Mouse (Mus musculus): ENCODE data around the gene Trmt1l. TPM values are rescaled to one million over a fixed set of nuclear protein-coding genes. Genes with fewer than 3 reads are reported as not detected.
"Not testable (repeated sequence)": the region's sequence is repeated elsewhere in the genome, so short reads cannot be mapped to it uniquely, and the experiment has no call there.

Trmt1l gene
- polyA plus RNA-seq, 1 experiment from 2014 or later: 12.6 TPM

DNA sequence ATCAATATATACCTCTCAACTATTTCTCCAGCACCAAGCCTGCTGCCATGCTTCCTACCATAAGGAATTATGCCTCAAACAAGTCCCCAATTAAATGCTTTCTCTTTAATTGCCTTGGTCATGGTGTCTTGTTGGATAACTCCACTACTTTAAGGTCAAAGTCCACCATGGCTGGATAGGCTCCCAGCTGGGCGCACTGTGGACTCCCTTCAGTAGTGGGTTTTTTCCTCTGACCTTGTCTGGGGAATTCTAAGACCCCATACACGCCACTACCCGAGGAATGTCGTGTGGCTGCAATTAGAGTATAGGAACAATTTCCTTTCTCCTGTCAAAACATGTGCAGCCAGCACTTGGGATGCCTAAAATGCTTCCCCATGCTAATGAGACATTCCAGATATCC lies 36.6 kb downstream of the Trmt1l start:
- Histone ChIP-seq H3K9ac (replicated peaks) (no peak overlapping the region), H3K4me2 (ENCODE audit: low read depth, low read length) (no peak overlapping the region), H3K9me3 (ENCODE audit: low read length) (no peaks in the 10 kb centered on the region), H3K4me3 (ENCODE audit: low read depth, low read length) (no peak overlapping the region), H3K4me1 (ENCODE audit: insufficient read depth) (no peaks in the 10 kb centered on the region), H3K27ac (ENCODE audit: low read depth) (no peak overlapping the region), H3K27me3 (ENCODE audit: insufficient read depth, low read length) (no peaks in the 10 kb centered on the region), H3K36me3 (replicated peaks; ENCODE audit: insufficient read depth, low read length) (peaks cover 9% of the 10 kb centered on the region)
- DNase-seq: no peak
- TF ChIP-seq CTCF (IDR thresholded peaks at IDR 0.05; ENCODE audit: low read depth) (no peak), EP300 (IDR thresholded peaks at IDR 0.05; ENCODE audit: low read depth) (no peak)
- 57% methylated on average over 4 of the region's 4 CpGs for WGBS (ENCODE audit: insufficient replicate concordance)
- ATAC-seq: no peak

DNA sequence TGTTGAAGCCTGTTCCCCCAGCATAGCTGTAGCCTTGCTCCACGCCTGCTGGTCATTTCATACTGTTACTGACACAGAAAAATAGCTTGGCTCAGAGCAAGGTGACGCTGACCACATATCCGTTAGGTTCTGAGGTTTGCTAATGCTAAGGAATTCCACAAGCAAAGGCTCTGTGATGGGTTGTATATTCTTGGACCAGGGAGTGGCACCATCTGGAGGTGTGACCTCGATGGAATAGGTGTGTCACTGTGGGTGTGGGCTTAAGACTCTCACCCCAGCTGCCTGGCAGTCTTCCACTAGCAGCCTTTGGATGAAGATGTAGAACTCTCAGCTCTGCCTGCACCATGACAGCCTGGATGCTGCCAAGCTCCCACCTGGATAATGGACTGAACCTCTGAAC lies 38.2 kb downstream of the Trmt1l start:
- H3K4me3 ChIP-seq (ENCODE audit: low read depth, low read length): no peak overlapping the region
- H3K9ac ChIP-seq (replicated peaks): no peak overlapping the region
- H3K9me3 ChIP-seq (ENCODE audit: low read length): no peaks in the 10 kb centered on the region
- H3K4me1 ChIP-seq (ENCODE audit: insufficient read depth): no peaks in the 10 kb centered on the region
- no peaks in the 10 kb centered on the region for H3K27me3 ChIP-seq (ENCODE audit: insufficient read depth, low read length)
- no peak overlapping the region for H3K27ac ChIP-seq (ENCODE audit: low read depth)
- H3K36me3 ChIP-seq (replicated peaks; ENCODE audit: insufficient read depth, low read length): peaks cover 9% of the 10 kb centered on the region
- DNase-seq: no peak
- ATAC-seq: no peak
- TF ChIP-seq EP300 (IDR thresholded peaks at IDR 0.05; ENCODE audit: low read depth) (no peak), CTCF (IDR thresholded peaks at IDR 0.05; ENCODE audit: low read depth) (no peak)
- H3K4me2 ChIP-seq (ENCODE audit: low read depth, low read length): no peak overlapping the region
- WGBS (ENCODE audit: insufficient replicate concordance): 86% methylated on average over 4 of the region's 4 CpGs

DNA sequence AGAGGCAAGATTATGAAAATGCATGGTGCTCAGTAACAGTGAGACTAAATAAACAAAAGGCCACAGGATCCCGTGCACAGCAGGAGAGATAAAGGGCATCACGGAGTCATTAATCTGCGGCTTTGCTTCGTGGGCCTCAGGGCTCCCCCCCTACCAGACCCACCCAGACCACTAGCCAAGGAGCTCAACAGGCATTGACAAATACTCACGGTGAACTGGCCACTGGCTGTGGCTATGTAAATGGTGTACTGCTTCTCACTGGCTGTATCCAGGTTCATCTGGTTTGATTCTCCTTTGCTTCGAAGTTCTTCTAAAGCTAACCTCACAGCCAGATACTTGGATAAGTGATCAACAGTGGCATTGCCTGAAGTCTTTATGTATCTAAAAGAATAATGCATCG lies 43.1 kb downstream of the Trmt1l start:
- Histone ChIP-seq H3K9me3 (ENCODE audit: low read length) (no peaks in the 10 kb centered on the region), H3K4me3 (ENCODE audit: low read depth, low read length) (no peak overlapping the region), H3K36me3 (replicated peaks; ENCODE audit: insufficient read depth, low read length) (peaks cover 46% of the 10 kb centered on the region), H3K27me3 (ENCODE audit: insufficient read depth, low read length) (no peaks in the 10 kb centered on the region), H3K4me1 (ENCODE audit: insufficient read depth) (no peaks in the 10 kb centered on the region), H3K9ac (replicated peaks) (no peak overlapping the region), H3K27ac (ENCODE audit: low read depth) (no peak overlapping the region), H3K4me2 (ENCODE audit: low read depth, low read length) (no peak overlapping the region)
- DNase-seq (no peak), ATAC-seq (no peak)
- TF ChIP-seq CTCF (IDR thresholded peaks at IDR 0.05; ENCODE audit: low read depth) (no peak), EP300 (IDR thresholded peaks at IDR 0.05; ENCODE audit: low read depth) (no peak)
- 77% methylated on average over 7 of the region's 7 CpGs for WGBS (ENCODE audit: insufficient replicate concordance)

DNA sequence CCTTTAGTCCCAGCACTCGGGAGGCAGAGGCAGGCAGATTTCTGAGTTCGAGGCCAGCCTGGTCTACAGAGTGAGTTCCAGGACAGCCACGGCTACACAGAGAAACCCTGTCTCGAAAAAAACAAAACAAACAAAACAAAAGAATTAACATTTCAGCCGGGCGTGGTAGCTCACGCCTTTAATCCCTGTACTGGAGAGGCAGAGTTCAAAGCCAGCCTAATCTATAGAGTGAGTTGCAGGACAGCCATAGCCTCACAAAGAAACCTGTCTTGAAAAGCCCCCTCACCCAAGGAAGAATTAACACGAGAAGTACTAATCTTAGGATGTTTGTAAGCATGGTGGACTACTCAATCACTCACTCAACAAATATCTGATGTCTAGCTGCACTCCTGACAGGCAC lies 44.0 kb downstream of the Trmt1l start:
- H3K9me3 ChIP-seq (ENCODE audit: low read length); DNase-seq; ATAC-seq: not testable (repeated sequence)

DNA sequence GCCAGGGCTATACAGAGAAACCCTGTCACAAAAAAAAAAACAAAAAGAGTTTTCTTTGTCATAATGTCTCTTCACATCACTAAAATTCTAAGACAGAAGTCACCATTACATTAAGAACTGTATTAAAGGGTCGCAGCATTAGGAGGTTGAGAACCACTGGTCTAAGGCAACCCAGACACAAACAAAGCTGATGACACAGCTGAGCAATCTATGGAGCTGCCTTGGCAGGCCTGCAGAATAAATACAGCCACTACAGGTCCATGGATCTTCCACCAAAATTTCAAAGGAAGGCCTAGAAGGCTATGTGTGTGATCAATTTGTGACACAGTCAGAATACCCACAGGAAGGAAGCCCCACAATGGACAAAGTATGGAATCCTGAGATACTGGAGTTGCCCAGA lies 54.2 kb downstream of the Trmt1l start:
- no peak overlapping the region for H3K4me3 ChIP-seq (ENCODE audit: low read depth, low read length)
- no peak overlapping the region for H3K9ac ChIP-seq (replicated peaks)
- ATAC-seq (peak; percentile 54; the same call in 1 of the 2 replicates), DNase-seq (no peak)
- peaks cover 8% of the 10 kb centered on the region; the same call in 1 of the 2 replicates for H3K36me3 ChIP-seq (replicated peaks; ENCODE audit: insufficient read depth, low read length)
- peaks cover 5% of the 10 kb centered on the region; the same call in 1 of the 2 replicates for H3K4me1 ChIP-seq (ENCODE audit: insufficient read depth)
- H3K9me3 ChIP-seq (ENCODE audit: low read length): no peaks in the 10 kb centered on the region
- 89% methylated on average over 1 of the region's 1 CpGs for WGBS (ENCODE audit: insufficient replicate concordance)
- TF ChIP-seq EP300 (IDR thresholded peaks at IDR 0.05; ENCODE audit: low read depth) (no peak), CTCF (IDR thresholded peaks at IDR 0.05; ENCODE audit: low read depth) (no peak)
- no peaks in the 10 kb centered on the region for H3K27me3 ChIP-seq (ENCODE audit: insufficient read depth, low read length)
- H3K4me2 ChIP-seq (ENCODE audit: low read depth, low read length): no peak overlapping the region
- H3K27ac ChIP-seq (ENCODE audit: low read depth): 0 out of 2 replicates have a peak overlapping the region, but pooled peaks have one; percentile 37

More for the DNA sequence above, 44.0 kb downstream of the Trmt1l start:
- H3K27me3 ChIP-seq (ENCODE audit: insufficient read depth, low read length); H3K4me2 ChIP-seq (ENCODE audit: low read depth, low read length); H3K4me1 ChIP-seq (ENCODE audit: insufficient read depth); H3K27ac ChIP-seq (ENCODE audit: low read depth); H3K4me3 ChIP-seq (ENCODE audit: low read depth, low read length); H3K9ac ChIP-seq (replicated peaks): not testable (repeated sequence)
- peaks cover 53% of the 10 kb centered on the region for H3K36me3 ChIP-seq (replicated peaks; ENCODE audit: insufficient read depth, low read length)
- WGBS (ENCODE audit: insufficient replicate concordance): 83% methylated on average over 8 of the region's 8 CpGs

DNA sequence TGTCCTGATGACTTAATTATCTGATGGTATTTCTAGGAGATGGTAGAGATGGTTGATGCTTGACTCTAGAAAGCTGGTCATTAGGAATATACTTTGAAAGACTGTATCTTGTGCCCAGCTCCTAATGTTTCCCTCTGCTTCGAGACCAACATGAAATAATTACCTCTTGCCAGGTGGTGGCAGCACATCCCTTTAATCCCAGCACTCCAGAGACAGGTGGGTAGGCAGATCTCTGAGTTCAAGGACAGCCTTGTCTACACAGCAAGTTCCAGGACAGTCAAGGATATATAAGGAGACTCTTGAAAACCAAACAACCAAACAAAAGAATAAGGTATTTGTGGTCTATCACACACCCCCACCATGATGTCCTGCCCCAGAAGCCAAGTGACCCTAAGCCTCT lies 55.2 kb downstream of the Trmt1l start:
- DNase-seq: no peak
- Histone ChIP-seq H3K9me3 (ENCODE audit: low read length) (no peaks in the 10 kb centered on the region), H3K36me3 (replicated peaks; ENCODE audit: insufficient read depth, low read length) (0 out of 2 replicates have a peak, but pooled peaks cover under 1% of the 10 kb centered on the region), H3K4me2 (ENCODE audit: low read depth, low read length) (no peak overlapping the region), H3K27ac (ENCODE audit: low read depth) (no peak overlapping the region; the same call in 1 of the 2 replicates), H3K4me1 (ENCODE audit: insufficient read depth) (peaks cover 7% of the 10 kb centered on the region; the same call in 1 of the 2 replicates), H3K27me3 (ENCODE audit: insufficient read depth, low read length) (no peaks in the 10 kb centered on the region), H3K9ac (replicated peaks) (no peak overlapping the region), H3K4me3 (ENCODE audit: low read depth, low read length) (no peak overlapping the region)
- ATAC-seq: peak; percentile 35; the same call in 1 of the 2 replicates
- WGBS (ENCODE audit: insufficient replicate concordance): 18% methylated on average over 1 of the region's 1 CpGs
- no peak for TF ChIP-seq EP300 (IDR thresholded peaks at IDR 0.05; ENCODE audit: low read depth)
- peak; percentile 62 for TF ChIP-seq CTCF (IDR thresholded peaks at IDR 0.05; ENCODE audit: low read depth)

DNA sequence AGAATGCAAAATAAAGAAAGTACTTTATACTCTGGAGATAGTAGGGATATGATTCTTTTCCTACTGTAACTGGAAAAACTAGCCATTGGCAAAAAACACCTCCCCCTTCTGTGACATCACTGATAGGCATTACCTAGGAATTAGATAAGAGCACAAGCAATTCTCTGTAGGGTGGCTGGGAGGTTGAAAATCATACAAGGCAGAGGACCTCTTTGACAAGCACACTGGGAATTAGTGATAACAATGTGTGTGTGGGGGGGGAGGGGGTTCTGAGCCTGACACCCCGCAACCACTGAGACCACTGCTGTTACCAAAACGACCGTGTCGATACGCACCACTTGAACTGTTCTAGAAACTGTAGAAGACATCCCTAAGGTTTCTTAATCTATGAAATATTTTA lies 56.4 kb downstream of the Trmt1l start:
- WGBS (ENCODE audit: insufficient replicate concordance): 51% methylated on average over 5 of the region's 5 CpGs
- ATAC-seq: no peak
- Histone ChIP-seq H3K4me1 (ENCODE audit: insufficient read depth) (peaks cover 7% of the 10 kb centered on the region; the same call in 1 of the 2 replicates), H3K4me2 (ENCODE audit: low read depth, low read length) (no peak overlapping the region), H3K27ac (ENCODE audit: low read depth) (no peak overlapping the region), H3K4me3 (ENCODE audit: low read depth, low read length) (no peak overlapping the region), H3K36me3 (replicated peaks; ENCODE audit: insufficient read depth, low read length) (no peaks in the 10 kb centered on the region), H3K9ac (replicated peaks) (no peak overlapping the region), H3K9me3 (ENCODE audit: low read length) (no peaks in the 10 kb centered on the region), H3K27me3 (ENCODE audit: insufficient read depth, low read length) (no peaks in the 10 kb centered on the region)
- no peak for DNase-seq
- TF ChIP-seq EP300 (IDR thresholded peaks at IDR 0.05; ENCODE audit: low read depth) (no peak), CTCF (IDR thresholded peaks at IDR 0.05; ENCODE audit: low read depth) (no peak)
